Mouse (Mus musculus): ENCODE results near the gene Gm5142. TPM values are rescaled to one million over a fixed set of nuclear protein-coding genes. Genes with fewer than 3 reads are reported as not detected.

Gene Gm5142
- not detected in 2 replicates for polyA plus RNA-seq (2015; fragmentation: Nextera tagmentation; extraction: Ambion mirVana)

DNA sequence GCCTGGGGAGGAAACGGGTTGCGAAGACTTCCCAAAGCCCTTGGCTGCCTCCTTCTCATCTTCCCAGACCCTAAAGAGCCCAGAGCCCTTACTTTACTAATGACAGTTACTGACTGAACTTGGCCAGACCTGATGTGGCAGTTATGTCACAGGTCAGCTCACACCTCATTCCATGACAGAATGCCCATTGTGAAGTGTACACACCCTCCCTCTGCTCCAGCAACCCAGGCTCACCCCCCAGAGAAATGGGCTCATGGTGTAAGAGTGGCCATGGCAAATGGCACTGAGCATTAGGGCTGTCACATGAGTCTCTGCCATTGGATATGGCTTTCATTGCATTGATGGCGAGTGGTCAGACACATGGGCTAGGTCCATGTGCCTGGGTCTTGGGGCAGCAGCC lies at the start of gene Gm5142:
Gene Gm5142 (minus strand): TSS at position 101 of the 400 bp plus-strand sequence.
- no peaks in the 10 kb centered on the region for H3K27me3 ChIP-seq
- H3K4me1 ChIP-seq, result no peaks in the 10 kb centered on the region
- WGBS, result 84% methylated on average over 3 of the region's 3 CpGs
- ATAC-seq (ENCODE audit: borderline replicate concordance, extremely low read depth, low FRiP score, low TSS enrichment), result no peak
- H3K9ac ChIP-seq, result no peak within 1 kb of the TSS
- H3K27ac ChIP-seq, result no peak within 1 kb of the TSS
- H3K4me3 ChIP-seq, result no peak within 1 kb of the TSS
- H3K36me3 ChIP-seq, result no peaks in the 10 kb centered on the region
- H3K4me2 ChIP-seq, result no peak within 1 kb of the TSS
- no peaks in the 10 kb centered on the region for H3K9me3 ChIP-seq

DNA sequence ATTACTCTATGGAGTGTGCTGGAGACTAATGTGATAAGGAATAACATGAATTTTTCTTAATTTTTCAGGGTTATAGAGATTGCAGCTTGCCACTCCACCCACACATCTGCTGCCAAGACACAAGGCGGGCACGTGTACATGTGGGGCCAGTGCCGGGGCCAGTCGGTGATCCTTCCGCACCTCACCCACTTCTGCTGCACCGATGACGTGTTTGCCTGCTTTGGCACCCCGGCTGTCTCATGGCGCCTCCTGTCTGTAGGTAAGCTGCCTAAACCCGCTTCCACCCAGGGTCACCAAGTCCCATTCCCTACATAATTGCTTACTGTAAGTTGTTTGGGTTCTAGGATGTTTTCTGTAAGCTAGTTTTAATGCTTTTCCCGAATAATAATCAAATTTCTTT lies 47.7 kb upstream of the Gm5142 start:
- H3K36me3 ChIP-seq, result peaks cover 84% of the 10 kb centered on the region
- H3K9me3 ChIP-seq, result no peaks in the 10 kb centered on the region
- no peaks in the 10 kb centered on the region for H3K4me1 ChIP-seq
- H3K4me3 ChIP-seq, result no peak overlapping the region
- ATAC-seq (ENCODE audit: borderline replicate concordance, extremely low read depth, low FRiP score, low TSS enrichment), result no peak
- H3K4me2 ChIP-seq, result no peak overlapping the region
- H3K27me3 ChIP-seq, result no peaks in the 10 kb centered on the region
- 93% methylated on average over 11 of the region's 11 CpGs for WGBS
- no peak overlapping the region for H3K9ac ChIP-seq
- no peak overlapping the region for H3K27ac ChIP-seq

DNA sequence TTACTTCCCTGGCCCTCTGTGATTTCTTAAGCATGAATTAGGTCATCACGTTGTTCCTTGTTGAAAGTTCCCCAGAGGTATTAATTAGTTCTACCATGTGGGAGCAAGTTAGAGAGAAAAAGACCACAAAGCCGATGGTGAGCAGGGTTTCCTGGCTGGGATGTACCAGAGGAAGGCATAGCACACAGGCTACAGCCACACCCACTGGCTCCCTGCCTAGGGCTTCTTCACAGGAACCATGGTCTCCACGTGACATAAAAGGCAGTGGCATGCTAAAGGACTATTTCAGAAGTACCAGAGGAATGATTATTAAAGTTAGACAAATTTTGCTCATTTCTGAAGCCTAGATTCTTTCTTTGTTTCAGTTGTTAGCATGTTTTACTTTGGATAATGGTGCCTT lies 40.7 kb upstream of the Gm5142 start:
- no peak for ATAC-seq (ENCODE audit: borderline replicate concordance, extremely low read depth, low FRiP score, low TSS enrichment)
- Histone ChIP-seq H3K4me1 (no peaks in the 10 kb centered on the region), H3K4me3 (no peak overlapping the region), H3K9ac (no peak overlapping the region), H3K27ac (no peak overlapping the region), H3K4me2 (no peak overlapping the region), H3K9me3 (no peaks in the 10 kb centered on the region), H3K36me3 (peaks cover 62% of the 10 kb centered on the region), H3K27me3 (no peaks in the 10 kb centered on the region)
- 85% methylated on average over 3 of the region's 3 CpGs for WGBS

DNA sequence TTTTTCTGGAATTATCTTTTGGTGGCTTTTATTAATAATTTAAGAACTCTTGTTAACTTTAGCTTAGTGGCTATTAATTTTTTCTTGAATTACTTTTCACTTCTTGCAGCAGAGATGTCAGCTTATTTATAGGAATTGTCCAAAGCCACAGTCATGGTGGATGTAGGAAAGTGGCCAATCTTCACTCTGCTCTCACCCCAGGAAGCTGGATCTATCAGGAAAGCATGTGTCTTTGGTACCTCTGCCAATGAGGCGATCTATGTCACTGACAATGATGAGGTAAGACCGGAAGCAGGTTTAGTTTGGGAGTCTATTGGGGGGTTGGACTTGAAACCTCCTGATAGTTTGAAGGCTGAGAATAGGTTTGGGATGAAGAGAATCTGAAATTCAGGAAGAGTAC lies 31.3 kb upstream of the Gm5142 start:
- Histone ChIP-seq H3K9me3 (no peaks in the 10 kb centered on the region), H3K9ac (no peak overlapping the region), H3K27ac (no peak overlapping the region), H3K4me3 (no peak overlapping the region), H3K27me3 (no peaks in the 10 kb centered on the region), H3K36me3 (peaks cover 10% of the 10 kb centered on the region; the same call in 1 of the 2 replicates), H3K4me2 (no peak overlapping the region), H3K4me1 (peaks cover 10% of the 10 kb centered on the region; the same call in 1 of the 2 replicates)
- no peak for ATAC-seq (ENCODE audit: borderline replicate concordance, extremely low read depth, low FRiP score, low TSS enrichment)
- 94% methylated on average over 2 of the region's 2 CpGs for WGBS

DNA sequence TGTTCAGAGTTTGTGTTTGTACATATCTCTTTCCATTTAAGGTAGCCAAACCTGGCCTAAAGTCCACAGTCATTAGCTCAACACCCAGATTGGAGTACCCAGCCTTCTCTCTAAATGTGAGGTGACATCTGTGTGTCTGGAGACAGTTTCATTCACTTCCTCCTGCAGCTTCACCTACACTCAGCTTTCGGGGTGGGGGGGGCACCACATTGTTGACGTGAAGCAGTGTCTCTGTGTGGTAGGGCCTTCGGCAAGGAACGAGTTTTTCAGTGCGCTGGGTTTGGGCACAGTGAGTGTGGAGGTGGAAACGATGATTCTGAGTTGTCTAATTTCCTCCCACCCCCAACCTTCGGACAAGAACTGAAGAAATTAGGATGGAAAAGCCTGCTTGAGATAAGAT lies 30.5 kb upstream of the Gm5142 start:
- Histone ChIP-seq H3K9ac (no peak overlapping the region), H3K9me3 (no peaks in the 10 kb centered on the region), H3K27ac (no peak overlapping the region), H3K36me3 (peaks cover 9% of the 10 kb centered on the region; the same call in 1 of the 2 replicates), H3K27me3 (no peaks in the 10 kb centered on the region), H3K4me2 (no peak overlapping the region), H3K4me1 (peaks cover 11% of the 10 kb centered on the region; the same call in 1 of the 2 replicates), H3K4me3 (no peak overlapping the region)
- WGBS, result 83% methylated on average over 7 of the region's 7 CpGs
- ATAC-seq (ENCODE audit: borderline replicate concordance, extremely low read depth, low FRiP score, low TSS enrichment), result no peak

DNA sequence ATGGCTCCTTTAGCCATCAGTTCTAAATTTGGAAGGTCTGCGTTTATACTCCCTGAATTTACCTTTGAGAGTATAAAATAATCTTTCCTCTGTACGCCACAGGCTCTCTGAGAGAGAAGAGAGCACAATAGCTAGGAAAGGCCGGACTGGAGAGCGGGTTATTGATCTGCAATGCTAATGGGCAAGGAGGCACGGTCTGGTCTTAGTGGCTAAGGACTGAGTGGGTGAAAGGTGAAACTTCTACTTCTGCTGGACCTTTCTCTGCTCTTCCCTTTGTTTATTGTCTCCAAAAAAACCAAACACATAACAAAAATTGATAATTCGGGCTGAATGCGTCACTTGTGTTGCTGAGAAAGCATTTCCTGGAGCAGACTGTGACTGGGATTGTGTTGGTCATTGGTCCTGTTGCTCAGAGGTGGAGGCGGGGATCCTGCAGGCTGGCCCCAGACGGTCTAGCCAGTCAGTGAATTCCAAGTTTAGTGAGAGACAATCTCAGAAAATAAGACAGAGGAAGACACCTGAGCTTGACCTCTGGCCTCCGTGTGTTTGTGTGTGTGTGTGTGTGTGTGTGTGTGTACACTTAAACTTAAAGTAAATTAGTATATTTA lies 27.5 kb upstream of the Gm5142 start:
- Histone ChIP-seq H3K27me3 (no peaks in the 10 kb centered on the region), H3K4me1 (peaks cover 24% of the 10 kb centered on the region; the same call in 1 of the 2 replicates), H3K9ac (no peak overlapping the region), H3K27ac (no peak overlapping the region), H3K4me3 (no peak overlapping the region), H3K4me2 (no peak overlapping the region), H3K9me3 (no peaks in the 10 kb centered on the region), H3K36me3 (no peaks in the 10 kb centered on the region)
- 66% methylated on average over 10 of the region's 10 CpGs for WGBS
- no peak for ATAC-seq (ENCODE audit: borderline replicate concordance, extremely low read depth, low FRiP score, low TSS enrichment)

DNA sequence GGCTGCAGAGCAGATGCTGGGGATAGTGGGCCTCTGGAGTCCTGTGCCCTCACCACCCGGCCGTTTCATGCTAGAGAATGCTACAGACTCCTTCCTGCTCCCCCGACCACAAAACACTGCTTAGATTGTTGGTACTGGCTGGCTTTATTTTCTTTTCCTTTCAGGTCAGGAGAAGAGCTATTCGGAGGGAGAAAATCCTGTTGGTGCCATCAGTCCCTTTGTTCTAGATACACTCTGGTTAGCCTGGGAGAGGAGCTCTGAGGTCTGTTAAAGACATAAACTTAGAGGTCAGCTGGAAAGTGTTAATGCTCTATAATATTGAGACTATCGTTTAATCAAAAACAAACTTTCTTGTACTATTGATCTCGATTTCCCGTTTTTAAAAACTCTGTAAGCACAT lies 26.9 kb upstream of the Gm5142 start:
- Histone ChIP-seq H3K36me3 (no peaks in the 10 kb centered on the region), H3K4me3 (no peak overlapping the region), H3K4me2 (no peak overlapping the region), H3K9me3 (no peaks in the 10 kb centered on the region), H3K27ac (no peak overlapping the region), H3K27me3 (no peaks in the 10 kb centered on the region), H3K9ac (no peak overlapping the region), H3K4me1 (peaks cover 26% of the 10 kb centered on the region; the same call in 1 of the 2 replicates)
- WGBS, result 38% methylated on average over 7 of the region's 7 CpGs
- no peak for ATAC-seq (ENCODE audit: borderline replicate concordance, extremely low read depth, low FRiP score, low TSS enrichment)

DNA sequence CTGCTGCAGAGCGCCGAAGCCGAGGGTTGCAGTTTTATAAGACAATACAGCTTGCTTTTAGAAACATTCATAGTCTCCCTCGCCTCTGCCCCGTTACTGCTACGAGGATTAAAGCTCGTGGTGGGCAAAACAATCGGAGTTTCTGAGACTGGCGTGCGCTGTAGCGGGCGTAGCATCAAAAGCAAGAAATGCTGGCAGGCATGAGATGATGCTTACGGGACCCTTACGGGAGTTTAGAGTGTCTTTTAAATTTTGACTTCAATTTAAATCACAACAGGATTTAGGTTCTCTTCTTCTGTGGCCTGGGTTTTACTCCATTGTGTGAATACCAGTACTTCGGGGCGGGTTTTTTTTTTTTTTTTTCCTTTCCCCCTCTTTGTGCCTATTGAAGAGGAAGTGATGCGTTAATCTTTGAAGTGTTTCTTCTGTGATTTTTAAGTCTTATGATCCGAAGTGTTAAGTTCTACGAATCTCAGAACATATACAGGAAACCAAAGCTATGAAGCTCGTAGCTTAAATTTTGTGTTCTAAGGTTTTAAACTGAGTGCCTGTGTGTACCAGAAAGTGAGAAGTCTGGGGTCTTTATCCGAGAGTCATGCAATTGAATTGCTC lies 23.2 kb upstream of the Gm5142 start:
- peak overlapping the region; percentile 70 for H3K4me2 ChIP-seq
- peaks cover 24% of the 10 kb centered on the region; the same call in 1 of the 2 replicates for H3K4me1 ChIP-seq
- peak overlapping the region; percentile 71 for H3K4me3 ChIP-seq
- ATAC-seq (ENCODE audit: borderline replicate concordance, extremely low read depth, low FRiP score, low TSS enrichment), result no peak
- no peaks in the 10 kb centered on the region for H3K27me3 ChIP-seq
- H3K9ac ChIP-seq, result peak overlapping the region; percentile 86
- under 1% methylated on average over 21 of the region's 21 CpGs for WGBS
- H3K36me3 ChIP-seq, result no peaks in the 10 kb centered on the region
- peak overlapping the region; percentile 94 for H3K27ac ChIP-seq
- no peaks in the 10 kb centered on the region for H3K9me3 ChIP-seq

DNA sequence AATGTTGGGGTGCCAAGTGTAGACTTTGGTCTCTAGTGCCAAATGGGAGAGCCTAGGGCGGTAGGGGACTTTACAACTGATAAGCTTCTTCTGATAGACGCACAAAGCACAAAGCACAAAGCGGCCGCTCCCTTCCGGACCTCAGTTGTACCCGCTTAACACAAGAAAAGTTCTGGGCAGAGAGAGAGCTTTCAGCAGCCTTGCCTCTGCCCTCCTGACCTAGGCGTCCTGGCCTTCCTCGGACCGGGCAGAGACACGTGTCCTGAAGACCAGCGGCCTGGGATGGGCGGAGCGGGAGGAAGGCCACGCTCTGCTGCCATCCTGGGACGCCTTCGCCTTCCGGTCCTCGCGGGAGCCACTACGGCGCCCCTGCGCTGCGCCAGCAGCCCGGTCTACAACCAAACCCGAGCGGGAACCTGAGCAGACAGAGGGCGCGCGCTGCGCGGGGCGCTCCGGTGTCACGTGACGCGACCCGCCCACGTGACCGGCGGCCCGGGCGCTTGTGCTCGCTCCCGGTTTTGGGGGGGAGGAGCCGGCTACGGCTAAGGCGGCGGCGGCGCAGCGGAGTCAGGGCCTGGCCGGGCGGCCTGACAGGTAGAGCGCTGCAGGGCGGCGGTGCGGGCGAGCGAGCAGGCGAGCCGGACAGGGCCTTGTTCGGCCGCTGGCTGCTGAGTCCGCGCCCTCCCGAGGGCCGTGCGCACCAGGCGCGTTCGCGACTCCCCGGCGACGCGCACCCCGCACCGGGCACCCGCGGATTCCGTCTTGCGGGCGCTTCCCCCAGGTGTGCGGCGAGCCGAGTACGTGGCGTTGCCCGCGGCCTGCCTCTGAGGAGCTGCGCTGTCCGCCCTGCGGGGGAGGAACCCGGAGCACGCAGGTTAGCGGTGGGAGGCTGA lies 22.4 kb upstream of the Gm5142 start, which contains the start of gene Rcbtb1:
Gene Rcbtb1 (plus strand): TSS at position 499 of the 893 bp plus-strand sequence.
- no peaks in the 10 kb centered on the region for H3K9me3 ChIP-seq
- H3K36me3 ChIP-seq, result no peaks in the 10 kb centered on the region
- ATAC-seq (ENCODE audit: borderline replicate concordance, extremely low read depth, low FRiP score, low TSS enrichment), result peak; percentile 97
- H3K9ac ChIP-seq, result peak within 1 kb of the TSS; percentile 86
- peaks cover 24% of the 10 kb centered on the region; the same call in 1 of the 2 replicates for H3K4me1 ChIP-seq
- peak within 1 kb of the TSS; percentile 71 for H3K4me3 ChIP-seq
- under 1% methylated on average over 69 of the region's 96 CpGs for WGBS
- peak within 1 kb of the TSS; percentile 94 for H3K27ac ChIP-seq
- H3K4me2 ChIP-seq, result peak within 1 kb of the TSS; percentile 70
- H3K27me3 ChIP-seq, result no peaks in the 10 kb centered on the region

DNA sequence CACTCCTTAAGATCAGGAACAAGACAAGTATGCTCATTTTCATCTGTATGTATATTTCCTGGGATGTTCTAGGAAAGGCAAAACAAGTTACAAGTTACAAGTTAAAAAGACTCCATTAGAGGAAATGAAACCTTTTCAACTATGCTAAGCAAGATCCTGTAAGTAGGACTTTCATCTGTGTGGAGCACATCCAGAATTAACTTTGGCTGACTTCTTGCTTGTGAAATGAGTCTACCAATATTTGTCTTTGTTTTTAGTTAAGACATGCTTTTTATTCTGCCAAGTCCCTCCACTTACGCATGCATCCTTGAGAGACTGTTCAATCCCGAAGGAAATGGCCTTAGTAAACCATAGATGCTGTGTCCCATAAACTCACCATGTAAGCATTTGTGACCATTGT lies 7.6 kb upstream of the Gm5142 start:
- 80% methylated on average over 2 of the region's 2 CpGs for WGBS
- H3K9me3 ChIP-seq, result no peaks in the 10 kb centered on the region
- H3K4me2 ChIP-seq, result no peak overlapping the region
- no peaks in the 10 kb centered on the region for H3K27me3 ChIP-seq
- no peak overlapping the region for H3K4me3 ChIP-seq
- no peaks in the 10 kb centered on the region for H3K36me3 ChIP-seq
- no peak overlapping the region for H3K9ac ChIP-seq
- H3K4me1 ChIP-seq, result no peaks in the 10 kb centered on the region
- H3K27ac ChIP-seq, result no peak overlapping the region
- no peak for ATAC-seq (ENCODE audit: borderline replicate concordance, extremely low read depth, low FRiP score, low TSS enrichment)

DNA sequence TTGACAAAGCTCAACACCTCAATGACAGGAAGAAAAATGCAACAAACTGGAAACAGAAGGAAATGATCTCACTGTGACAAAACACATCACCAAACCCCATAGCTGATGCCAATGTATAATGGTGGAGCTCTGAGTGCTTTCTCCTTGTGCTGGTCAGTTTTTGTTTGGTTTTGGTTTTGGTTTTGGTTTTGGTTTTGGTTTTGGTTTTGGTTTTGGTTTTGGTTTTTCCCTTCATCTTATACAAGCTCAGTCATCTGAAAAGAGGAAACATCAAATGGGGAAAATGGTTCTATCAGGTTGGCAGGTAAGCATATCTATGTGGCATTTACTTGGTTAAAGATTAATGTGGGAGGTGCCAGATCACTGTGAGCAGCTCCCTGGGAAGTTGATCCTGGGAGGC lies 7.0 kb upstream of the Gm5142 start:
- no peak for ATAC-seq (ENCODE audit: borderline replicate concordance, extremely low read depth, low FRiP score, low TSS enrichment)
- Histone ChIP-seq H3K9me3 (no peaks in the 10 kb centered on the region), H3K4me3 (no peak overlapping the region), H3K27me3 (no peaks in the 10 kb centered on the region), H3K36me3 (no peaks in the 10 kb centered on the region), H3K4me2 (no peak overlapping the region), H3K4me1 (no peaks in the 10 kb centered on the region), H3K27ac (no peak overlapping the region), H3K9ac (no peak overlapping the region)

DNA sequence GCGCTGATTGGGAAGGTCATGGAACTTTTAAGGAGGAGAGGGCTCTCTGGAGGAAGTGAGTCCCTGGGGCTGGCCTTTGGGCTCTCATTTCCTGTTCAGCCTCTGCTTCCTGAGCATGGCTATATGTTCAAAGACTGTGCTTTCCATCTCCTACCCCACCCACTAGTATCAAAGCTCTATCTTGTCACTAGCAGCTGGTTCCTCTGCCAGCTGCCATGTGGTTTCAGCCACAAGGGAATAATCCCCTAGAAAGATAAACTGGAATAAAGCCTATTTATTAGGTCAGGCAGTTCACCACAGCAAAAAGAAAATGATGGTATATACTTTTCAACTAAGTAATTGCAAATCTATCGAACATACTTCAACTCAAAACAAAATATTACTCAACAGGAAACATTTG lies 4.2 kb upstream of the Gm5142 start:
- Histone ChIP-seq H3K27ac (no peak overlapping the region), H3K27me3 (no peaks in the 10 kb centered on the region), H3K4me3 (no peak overlapping the region), H3K9ac (no peak overlapping the region), H3K36me3 (no peaks in the 10 kb centered on the region), H3K4me2 (no peak overlapping the region), H3K9me3 (no peaks in the 10 kb centered on the region), H3K4me1 (no peaks in the 10 kb centered on the region)
- 67% methylated on average over 2 of the region's 2 CpGs for WGBS
- ATAC-seq (ENCODE audit: borderline replicate concordance, extremely low read depth, low FRiP score, low TSS enrichment), result no peak
